Mouse (Mus musculus) intestine, embryonic 16.5 days (tissue): ENCODE results near the gene Hif3a. TPM values are rescaled to one million over a fixed set of nuclear protein-coding genes. Genes with fewer than 3 reads are reported as not detected.

ENCODE experiments used
- ATAC-seq: fragments of 200-750 bp; cut with Nextera tagmentation; 2 replicates; pipeline ENCODE4 v1.8.0; 2017; ENCODE audit warnings: moderate TSS enrichment, moderate library complexity
- H3K27ac ChIP-seq: fragments of 300-500 bp; sonication (generic); 2 replicates; pipeline ENCODE4 v1.5.1; 2014; ENCODE audit warnings: mild to moderate bottlenecking, low read length
- H3K27me3 ChIP-seq: fragments of 300-500 bp; sonication (generic); replicated peaks from 2 replicates; pipeline ENCODE4 v1.6.1; 2014; ENCODE audit warnings: low read length, control low read depth, mixed read lengths; ENCODE audit not compliant: control insufficient read depth, insufficient read depth
- H3K36me3 ChIP-seq: fragments of 300-500 bp; sonication (generic); 2 replicates; pipeline ENCODE4 v1.6.1; 2014; ENCODE audit warnings: low read length, control low read depth; ENCODE audit not compliant: control insufficient read depth, insufficient read depth
- H3K4me1 ChIP-seq: fragments of 300-500 bp; sonication (generic); 2 replicates; pipeline ENCODE4 v1.6.1; 2014; ENCODE audit warnings: low read length, control low read depth, mixed read lengths; ENCODE audit not compliant: control insufficient read depth, insufficient read depth
- H3K4me2 ChIP-seq: fragments of 300-500 bp; sonication (generic); 2 replicates; pipeline ENCODE4 v1.6.1; 2014; ENCODE audit warnings: low read depth, low read length, control low read depth
- H3K4me3 ChIP-seq: fragments of 300-500 bp; sonication (generic); 2 replicates; pipeline ENCODE4 v1.5.1; 2014; ENCODE audit warnings: mild to moderate bottlenecking, low read length
- H3K9ac ChIP-seq: fragments of 300-500 bp; sonication (generic); 2 replicates; pipeline ENCODE4 v1.6.1; 2014; ENCODE audit warnings: low read depth, low read length
- H3K9me3 ChIP-seq: fragments of 300-500 bp; sonication (generic); 2 replicates; pipeline ENCODE4 v1.6.1; 2016; ENCODE audit warnings: low read length, control low read depth; ENCODE audit not compliant: control insufficient read depth
- WGBS: fragments of 180-500 bp; shearing (Covaris S2); extraction: QIAGEN DNeasy Blood & Tissue Kit; methylation state at CpG from one replicate; pipeline ENCODE4 v1.1.7; 2014; 5-methylcytosine and 5-hydroxymethylcytosine counted together
- polyA plus RNA-seq: library from polyadenylated mRNA; unstranded; fragments of >200 nt; fragmentation: Nextera tagmentation; extraction: Ambion mirVana; gene quantifications from 2 replicates; pipeline ENCODE4 v1.2.1, GENCODE M21; 2015

Gene Hif3a
- polyA plus RNA-seq, 1 experiment from 2014 or later = 72.7 TPM

GRCm38 (mm10) chr7:17002375-17003195, 59.6 kb downstream of the Hif3a start:
- no peaks in the 10 kb centered on the region for H3K9me3 ChIP-seq
- H3K27me3 ChIP-seq = no peaks in the 10 kb centered on the region
- no peak overlapping the region for H3K4me3 ChIP-seq
- peaks cover 10% of the 10 kb centered on the region for H3K36me3 ChIP-seq
- no peak overlapping the region for H3K4me2 ChIP-seq
- 15% methylated on average over 7 of the region's 7 CpGs for WGBS
- peak overlapping the region; percentile 92 for H3K27ac ChIP-seq
- H3K4me1 ChIP-seq = peaks cover 34% of the 10 kb centered on the region
- H3K9ac ChIP-seq = 0 out of 2 replicates have a peak overlapping the region, but pooled peaks have one; percentile 14
- peak; percentile 45 for ATAC-seq

GRCm38 (mm10) chr7:16999650-17000049, 62.6 kb downstream of the Hif3a start:
- H3K9me3 ChIP-seq = no peaks in the 10 kb centered on the region
- H3K27me3 ChIP-seq = no peaks in the 10 kb centered on the region
- H3K4me1 ChIP-seq = peaks cover 51% of the 10 kb centered on the region
- no peak overlapping the region for H3K27ac ChIP-seq
- H3K36me3 ChIP-seq = peaks cover 4% of the 10 kb centered on the region
- no peak for ATAC-seq
- no peak overlapping the region for H3K9ac ChIP-seq
- H3K4me3 ChIP-seq = no peak overlapping the region
- no peak overlapping the region for H3K4me2 ChIP-seq
- 21% methylated on average over 4 of the region's 4 CpGs for WGBS

- Histone ChIP-seq H3K9me3 (no peaks in the 10 kb centered on the region), H3K36me3 (peaks cover 4% of the 10 kb centered on the region), H3K4me2 (no peak overlapping the region), H3K27me3 (no peaks in the 10 kb centered on the region), H3K4me1 (peaks cover 47% of the 10 kb centered on the region), H3K9ac (no peak overlapping the region), H3K27ac (no peak overlapping the region), H3K4me3 (no peak overlapping the region)
- 71% methylated on average over 4 of the region's 4 CpGs for WGBS
- ATAC-seq = no peak
These were observed 63.0 kb downstream of the Hif3a start for GRCm38 (mm10) chr7:16999233-16999632.

- Histone ChIP-seq H3K27ac (no peak overlapping the region), H3K4me1 (peaks cover 51% of the 10 kb centered on the region), H3K27me3 (no peaks in the 10 kb centered on the region), H3K4me3 (peak overlapping the region; percentile 74), H3K9me3 (no peaks in the 10 kb centered on the region), H3K9ac (peak overlapping the region; percentile 85), H3K36me3 (peaks cover 4% of the 10 kb centered on the region), H3K4me2 (peak overlapping the region; percentile 84)
- no peak for ATAC-seq
- WGBS = 79% methylated on average over 4 of the region's 4 CpGs
These were observed 66.9 kb downstream of the Hif3a start for GRCm38 (mm10) chr7:16995345-16995744.

GRCm38 (mm10) chr7:16994400-16994799, 67.8 kb downstream of the Hif3a start:
- Histone ChIP-seq H3K27me3 (no peaks in the 10 kb centered on the region), H3K27ac (peak overlapping the region; percentile 92), H3K9ac (peak overlapping the region; percentile 85), H3K4me1 (peaks cover 52% of the 10 kb centered on the region), H3K4me3 (peak overlapping the region; percentile 74), H3K4me2 (peak overlapping the region; percentile 84), H3K9me3 (no peaks in the 10 kb centered on the region), H3K36me3 (peaks cover 4% of the 10 kb centered on the region)
- no peak for ATAC-seq
- WGBS = 3% methylated on average over 20 of the region's 20 CpGs

GRCm38 (mm10) chr7:16993651-16994399, 68.4 kb downstream of the Hif3a start:
- H3K9ac ChIP-seq = peak overlapping the region; percentile 85
- H3K36me3 ChIP-seq = peaks cover 4% of the 10 kb centered on the region
- peak overlapping the region; percentile 92 for H3K27ac ChIP-seq
- H3K4me3 ChIP-seq = peak overlapping the region; percentile 74
- H3K4me1 ChIP-seq = peaks cover 52% of the 10 kb centered on the region
- ATAC-seq = peak; percentile 85
- no peaks in the 10 kb centered on the region for H3K27me3 ChIP-seq
- peak overlapping the region; percentile 84 for H3K4me2 ChIP-seq
- no peaks in the 10 kb centered on the region for H3K9me3 ChIP-seq
- WGBS = 1% methylated on average over 27 of the region's 27 CpGs

- peak within 1 kb of the TSS; percentile 74 for H3K4me3 ChIP-seq
- H3K9me3 ChIP-seq = no peaks in the 10 kb centered on the region
- ATAC-seq = no peak
- peak within 1 kb of the TSS; percentile 94 for H3K27ac ChIP-seq
- H3K36me3 ChIP-seq = peaks cover 2% of the 10 kb centered on the region; the same call in 1 of the 2 replicates
- peak within 1 kb of the TSS; percentile 85 for H3K9ac ChIP-seq
- 92% methylated on average over 5 of the region's 5 CpGs for WGBS
- peaks cover 51% of the 10 kb centered on the region for H3K4me1 ChIP-seq
- H3K4me2 ChIP-seq = peak within 1 kb of the TSS; percentile 84
- H3K27me3 ChIP-seq = no peaks in the 10 kb centered on the region
These were observed 69.8 kb downstream of the Hif3a start, which contains the start of gene Ccdc8 for GRCm38 (mm10) chr7:16992451-16992807. TSS of gene Ccdc8 (plus strand) at chr7:16992708.

- H3K4me2 ChIP-seq = peak overlapping the region; percentile 39
- H3K4me3 ChIP-seq = 0 out of 2 replicates have a peak overlapping the region, but pooled peaks have one; percentile 1
- WGBS = 29% methylated on average over 18 of the region's 18 CpGs
- peaks cover 50% of the 10 kb centered on the region for H3K4me1 ChIP-seq
- H3K36me3 ChIP-seq = no peaks in the 10 kb centered on the region
- H3K9me3 ChIP-seq = no peaks in the 10 kb centered on the region
- H3K27ac ChIP-seq = peak overlapping the region; percentile 94
- peak; percentile 83 for ATAC-seq
- H3K9ac ChIP-seq = peak overlapping the region; percentile 26
- no peaks in the 10 kb centered on the region for H3K27me3 ChIP-seq
These were observed 70.4 kb downstream of the Hif3a start for GRCm38 (mm10) chr7:16991681-16992450.
